Mouse (Mus musculus): ENCODE measurements around the gene Eps15l1.

Eps15l1 gene

GRCm38 (mm10) chr8:72421362-72422335 is at the start of gene Eps15l1:
Gene Eps15l1 (minus strand): TSS chr8:72421460.
- peak; percentile 100 for DNase-seq

DNA sequence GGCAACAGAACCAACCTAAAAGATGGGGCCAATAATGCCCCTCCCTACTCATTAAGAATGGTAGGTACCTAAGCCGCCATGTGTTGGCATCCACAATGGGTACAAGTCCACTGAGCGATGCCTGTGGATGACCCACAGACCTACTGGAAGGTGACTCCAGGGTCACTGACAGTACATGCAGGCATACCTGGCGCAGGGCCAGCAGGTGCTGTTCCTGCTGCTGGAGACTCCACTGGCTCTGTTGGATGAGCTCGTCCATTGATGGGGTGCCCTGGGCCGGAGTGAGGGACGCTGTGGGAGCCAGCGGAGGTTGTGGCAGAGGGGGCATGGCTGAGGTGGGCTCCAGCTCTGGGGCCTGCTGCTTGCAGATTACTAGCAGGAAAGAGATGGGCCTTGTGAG is 49.4 kb upstream of the Eps15l1 start:
- DNase-seq: peak in 1 of 2 experiments; percentile 16

DNA sequence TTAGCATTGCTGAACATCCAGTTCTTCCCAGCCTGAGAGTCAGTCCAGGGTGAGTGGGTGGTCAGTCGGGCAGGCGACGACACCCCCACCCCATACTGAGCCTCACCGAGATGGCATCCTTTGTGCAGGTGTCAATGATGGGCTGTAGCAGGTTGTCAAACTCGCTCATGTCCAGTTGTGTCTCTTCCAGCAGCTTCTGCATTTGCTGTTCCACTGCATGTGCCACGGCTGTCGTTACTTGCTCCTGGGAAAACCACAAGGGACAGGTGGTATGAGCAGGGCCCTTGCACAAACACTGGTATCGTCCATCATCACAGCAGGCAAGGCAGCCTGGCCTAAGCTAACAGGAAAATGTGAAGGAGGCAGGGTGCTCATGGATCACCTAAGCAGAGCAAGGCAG is 48.7 kb upstream of the Eps15l1 start:
- DNase-seq: no peak

GRCm38 (mm10) chr8:72469243-72469642 is 48.0 kb upstream of the Eps15l1 start:
- DNase-seq: no peak

- DNase-seq: no peak
Observed at GRCm38 (mm10) chr8:72464211-72464610, 43.0 kb upstream of the Eps15l1 start.

DNA sequence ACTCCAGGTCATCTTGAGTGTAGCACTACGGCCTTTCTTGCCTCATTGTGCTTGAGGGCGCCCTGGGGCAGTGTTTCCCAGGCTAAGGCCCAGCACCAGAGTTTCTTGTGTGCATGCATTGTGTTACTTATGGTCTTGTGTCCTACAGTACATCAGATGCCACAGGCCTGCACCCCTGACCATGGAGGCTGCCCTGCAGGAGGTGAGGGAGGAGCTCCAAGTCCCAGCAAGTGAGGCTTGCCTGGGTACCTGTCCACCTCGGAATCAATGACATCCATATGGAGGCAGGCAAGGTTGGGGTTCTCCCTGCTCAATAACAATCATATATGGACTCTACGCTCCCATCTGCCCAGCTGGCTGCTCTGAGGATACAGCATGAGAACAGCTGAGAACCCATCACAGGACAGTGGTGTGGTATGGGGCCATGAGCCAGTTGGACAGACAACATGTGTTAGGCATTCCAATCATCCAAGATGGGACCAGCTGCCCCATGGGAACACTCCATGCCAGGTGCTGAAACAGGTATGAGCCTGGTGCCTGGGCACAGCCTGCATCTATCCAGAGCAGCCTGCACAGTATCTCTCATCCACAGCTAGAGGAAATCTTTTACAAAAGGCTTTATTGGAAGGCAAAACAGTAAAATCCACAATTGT is 38.7 kb upstream of the Eps15l1 start:
- no peak for DNase-seq

GRCm38 (mm10) chr8:72458457-72458856 is 37.2 kb upstream of the Eps15l1 start:
- DNase-seq: no peak

DNA sequence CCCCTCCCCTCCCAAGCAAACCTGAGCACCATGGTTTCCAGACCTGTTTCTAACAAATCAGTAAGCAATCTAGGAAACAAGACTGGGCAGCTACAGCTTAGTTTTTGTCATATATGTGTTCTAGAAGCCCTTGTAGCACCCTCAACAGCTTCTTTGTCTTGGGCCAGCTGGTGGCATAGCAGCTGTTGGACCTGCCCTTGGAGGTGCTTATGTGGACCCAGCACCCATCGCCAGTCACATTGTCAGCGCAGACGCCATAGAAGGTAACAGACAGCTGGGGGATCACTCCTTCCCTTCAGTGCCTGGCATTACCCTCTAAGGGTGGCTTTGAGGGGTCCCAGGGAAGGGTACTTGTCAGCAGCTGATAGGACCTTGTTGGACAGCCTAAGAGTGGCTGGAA is 36.5 kb upstream of the Eps15l1 start:
- DNase-seq: no peak

DNA sequence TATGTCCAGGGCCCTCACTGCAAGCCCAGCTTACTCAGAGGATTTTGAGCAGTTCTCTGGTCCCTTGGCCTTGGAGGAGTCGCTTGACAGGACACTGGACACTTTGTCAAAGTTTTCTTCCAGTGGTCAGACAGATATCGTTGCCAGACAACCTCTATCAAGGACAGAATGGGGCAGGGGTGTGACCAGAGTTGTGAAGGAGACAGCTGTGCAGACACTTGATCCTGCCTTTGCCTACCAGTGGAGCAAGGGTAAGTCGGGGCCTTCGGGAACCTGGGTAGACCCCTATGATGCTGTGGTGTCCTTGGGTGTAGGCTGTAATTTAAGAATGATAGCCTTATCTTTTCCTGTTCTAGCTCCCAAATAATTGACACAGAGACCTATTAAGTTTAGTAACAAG is 34.1 kb upstream of the Eps15l1 start:
- no peak for DNase-seq

- no peak for DNase-seq
Observed at GRCm38 (mm10) chr8:72453904-72454303, 32.6 kb upstream of the Eps15l1 start.

DNA sequence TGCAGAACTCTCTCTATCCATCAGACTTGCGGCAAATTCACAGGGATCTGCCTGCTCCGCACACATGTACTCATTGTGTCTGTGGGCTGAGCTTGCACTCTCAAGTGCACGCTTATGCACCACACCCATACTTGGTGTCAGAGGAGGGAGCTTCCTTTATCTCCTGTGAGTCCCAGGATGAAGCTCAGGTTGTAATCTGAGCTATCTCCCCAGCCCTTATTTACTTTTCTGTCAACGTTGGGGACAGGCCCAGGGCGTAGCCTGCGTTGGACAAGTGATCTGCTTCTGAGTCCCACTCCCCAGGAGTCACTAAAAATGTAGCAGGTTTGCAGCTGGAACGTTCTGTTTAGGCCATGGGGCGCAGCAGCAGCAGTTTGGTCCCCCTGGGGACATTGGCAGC is 30.3 kb upstream of the Eps15l1 start:
- no peak for DNase-seq

DNA sequence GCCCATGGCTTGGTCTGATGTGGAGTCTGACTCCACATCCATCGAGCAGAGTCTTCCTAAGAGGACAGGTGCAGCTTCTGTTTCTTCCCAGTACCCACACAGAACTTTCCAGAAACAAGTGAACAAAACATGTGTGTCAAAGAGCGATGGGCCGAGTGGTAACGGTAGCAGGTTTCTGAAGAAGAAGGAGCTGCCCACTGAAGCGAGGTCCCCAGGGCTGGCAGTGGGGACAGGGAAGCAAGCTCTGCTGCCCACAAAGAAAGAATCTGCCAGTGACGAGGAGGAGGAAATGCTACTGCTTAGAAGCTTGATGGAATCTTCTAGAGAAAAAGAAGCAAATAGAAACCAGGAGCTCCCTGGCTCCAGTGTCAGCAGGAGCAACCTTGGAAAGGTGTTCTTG is 23.8 kb upstream of the Eps15l1 start:
- DNase-seq: no peak

DNA sequence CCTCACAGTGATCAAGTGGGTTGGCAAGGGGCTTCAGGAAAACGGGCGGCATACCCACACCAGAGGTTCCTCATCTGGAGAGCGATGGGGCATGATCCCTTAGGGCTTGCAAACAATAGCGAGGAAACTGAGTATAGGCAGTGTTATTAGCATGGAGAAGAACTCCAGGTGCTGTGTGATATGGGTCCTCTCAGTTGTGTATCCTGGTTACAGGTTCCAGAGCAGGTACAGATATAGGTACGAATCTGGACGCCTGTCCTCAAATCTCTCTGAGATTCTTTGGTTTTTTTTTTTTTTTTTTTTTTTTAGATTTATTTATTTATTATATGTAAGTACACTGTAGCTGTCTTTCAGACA is 22.7 kb upstream of the Eps15l1 start:
- DNase-seq: no peak

- DNase-seq: peak; percentile 99
Observed at GRCm38 (mm10) chr8:72443338-72443993, 22.2 kb upstream of the Eps15l1 start, which contains the start of the genes Calr3 and 1700030K09Rik. Gene Calr3 (minus strand): TSS chr8:72443870. Gene 1700030K09Rik (plus strand): TSS chr8:72443880.

DNA sequence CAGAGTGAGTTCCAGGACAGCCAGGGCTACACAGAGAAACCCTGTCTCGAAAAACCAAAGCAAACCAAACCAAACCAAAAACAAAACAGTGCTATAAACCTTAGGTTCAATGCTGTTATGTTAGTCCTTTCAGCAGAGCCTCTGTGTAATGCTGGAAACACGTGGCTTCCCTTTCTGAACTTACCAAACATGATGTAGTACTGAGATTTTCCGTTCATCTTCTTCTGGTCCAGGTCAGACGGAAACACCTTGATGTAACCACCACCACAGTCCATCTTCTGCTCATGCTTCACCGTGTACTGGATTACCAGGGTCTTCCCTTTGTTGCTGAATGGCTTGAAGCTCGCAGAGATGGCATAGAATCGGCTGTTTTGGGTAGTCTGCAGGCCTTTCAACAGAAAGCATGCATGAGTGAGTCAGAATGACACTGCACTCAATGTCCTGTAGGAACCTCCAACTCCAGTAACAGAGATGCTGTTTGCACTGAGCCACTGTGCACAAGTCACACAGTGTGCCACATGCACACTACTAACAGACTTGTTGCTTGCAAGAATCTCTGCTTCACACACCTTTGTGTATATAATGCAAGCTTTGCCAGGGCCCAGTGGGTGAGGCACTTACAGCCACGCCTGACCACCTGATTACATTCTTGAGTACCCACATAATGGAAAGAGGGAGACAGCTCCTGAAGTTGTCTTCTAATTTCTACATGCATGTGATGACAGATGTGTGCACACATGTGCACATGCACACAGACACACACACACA is 17.2 kb upstream of the Eps15l1 start:
- DNase-seq: no peak

GRCm38 (mm10) chr8:72434952-72435351 is 13.7 kb upstream of the Eps15l1 start:
- DNase-seq: peak; percentile 59 to 66

DNA sequence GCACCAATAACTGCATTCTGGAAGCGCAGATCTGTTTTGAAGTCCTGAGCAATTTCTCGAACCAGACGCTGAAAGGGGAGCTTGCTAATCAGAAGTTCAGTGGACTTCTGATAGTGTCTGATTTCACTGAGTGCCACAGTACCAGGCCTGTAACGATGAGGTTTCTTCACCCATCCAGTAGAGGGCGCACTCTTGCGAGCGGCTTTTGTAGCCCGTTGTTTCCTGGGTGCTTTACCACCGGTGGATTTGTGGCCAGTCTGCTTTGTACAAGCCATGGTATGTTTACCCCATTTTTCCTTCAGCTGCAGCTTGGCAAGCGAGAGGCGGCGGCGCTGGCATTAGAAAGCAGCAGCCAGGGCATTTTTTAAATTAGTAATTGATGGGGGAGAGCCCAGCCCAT is 8.4 kb upstream of the Eps15l1 start:
- no peak for DNase-seq

GRCm38 (mm10) chr8:72422926-72423325 is 1.7 kb upstream of the Eps15l1 start:
- peak; percentile 22 to 39 for DNase-seq

DNA sequence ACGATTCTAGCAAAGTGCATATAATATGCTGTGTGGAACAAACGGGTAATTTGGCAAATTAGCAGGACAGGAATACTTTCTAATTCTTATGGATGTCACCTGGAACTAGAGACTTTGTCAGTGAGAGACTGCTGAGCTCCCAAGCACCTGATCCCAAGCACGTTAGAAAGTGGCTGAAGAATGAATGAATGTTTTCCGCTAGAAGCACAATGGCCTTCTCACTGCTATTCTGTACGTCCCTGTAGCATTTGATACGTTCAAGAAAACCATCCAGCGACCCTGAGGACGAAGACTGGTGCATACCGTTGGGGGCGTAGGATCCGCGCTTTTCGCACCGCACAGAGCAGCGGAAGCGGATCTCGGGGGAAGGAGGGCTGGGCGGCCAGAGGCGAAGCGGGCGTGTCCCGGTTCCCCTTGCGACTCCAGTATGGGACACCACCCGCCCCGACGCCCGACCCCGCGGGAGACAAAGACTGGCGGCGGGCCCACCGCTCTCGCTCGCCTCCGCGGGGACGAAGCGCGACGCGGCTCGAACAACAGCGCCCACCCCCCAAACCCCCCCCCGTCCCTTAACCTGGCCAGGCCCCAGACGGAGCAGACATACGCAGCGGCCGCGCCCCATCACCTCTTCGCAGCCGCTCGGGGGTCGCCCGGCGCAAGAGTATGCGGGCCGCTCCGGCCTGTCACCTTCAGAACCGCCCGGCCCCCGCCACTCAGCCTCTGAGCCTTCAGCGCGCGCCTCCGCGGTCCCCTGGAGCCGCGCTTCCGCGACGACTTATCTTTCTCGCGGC is 494 bp downstream of the Eps15l1 start:
- DNase-seq: peak; percentile 65 to 78

- DNase-seq: no peak
Observed at GRCm38 (mm10) chr8:72418073-72418472, 3.2 kb downstream of the Eps15l1 start.

GRCm38 (mm10) chr8:72415252-72415651 is 6.0 kb downstream of the Eps15l1 start:
- no peak for DNase-seq

DNA sequence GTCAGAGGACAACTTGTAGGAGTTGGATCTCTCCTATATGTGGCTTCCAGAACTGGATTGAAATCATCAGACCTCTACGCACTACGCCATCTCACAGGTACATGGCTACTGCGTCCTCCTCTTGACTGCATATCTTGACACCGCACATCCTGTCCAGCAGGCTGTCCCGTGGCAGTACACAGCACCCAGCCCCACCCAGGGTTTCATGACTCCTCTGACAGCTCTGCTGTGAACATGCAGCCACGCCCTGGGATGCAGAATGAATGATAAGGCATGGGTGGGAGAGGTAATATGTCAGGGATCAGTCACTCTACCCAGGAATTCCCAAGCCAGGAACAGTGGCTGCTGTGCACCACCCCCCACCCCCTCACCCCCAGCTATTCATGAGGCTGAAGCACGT is 7.4 kb downstream of the Eps15l1 start:
- DNase-seq: no peak
